In the genomic region with DNA sequence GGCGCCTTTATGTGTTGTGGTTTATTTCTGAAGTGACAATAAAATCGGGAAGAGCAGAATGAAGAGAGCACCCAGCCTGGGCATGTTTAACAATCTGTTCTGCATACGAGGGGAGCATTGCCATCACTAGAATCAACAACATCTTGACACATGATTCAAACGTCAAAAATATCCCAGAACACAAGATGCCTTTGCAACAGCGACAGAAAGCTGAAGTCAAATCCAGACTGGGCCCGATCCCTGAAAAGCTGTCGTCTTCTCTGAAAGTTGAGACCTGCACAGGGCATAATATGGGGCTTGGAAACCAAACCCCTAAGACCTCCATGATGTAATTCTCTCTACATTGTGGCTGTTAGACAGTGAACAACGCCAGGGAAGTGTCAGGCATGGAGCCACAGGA, we compare ENCODE assay signal across 23 mouse cellular contexts.
DNase-seq lines count a peak whose midpoint lies in the region; ATAC-seq and TF ChIP-seq lines count a peak whose summit lies in the region.
"Had no signal": no experiment of that assay in that cellular context is flagged by ENCODE, and none has a peak within 500 bp of the region (broad histone marks: within the 10 kb centered on the region; RNA-seq: fewer than 3 reads in every experiment).

No protein-coding gene starts in this region.

- H3K27me3 ChIP-seq in forebrain, embryonic 14.5 days (replicated peaks; ENCODE audit: control insufficient read depth, insufficient read depth, low read length), result no peaks in the 10 kb centered on the region
- no peaks in the 10 kb centered on the region for H3K27me3 ChIP-seq in forebrain, embryonic 12.5 days
- no peaks in the 10 kb centered on the region for H3K27me3 ChIP-seq in forebrain, postnatal 0 days (ENCODE audit: insufficient read depth, low read length)
- no peaks in the 10 kb centered on the region for H3K27me3 ChIP-seq in midbrain, embryonic 11.5 days (ENCODE audit: control insufficient read depth, insufficient read depth, low read length)
- H3K27me3 ChIP-seq: heart, embryonic 15.5 days; limb, embryonic 13.5 days; neural tube, embryonic 15.5 days had no signal

- no peaks in the 10 kb centered on the region for H3K36me3 ChIP-seq in forebrain, embryonic 14.5 days (ENCODE audit: control insufficient read depth, insufficient read depth, low read length)
- H3K36me3 ChIP-seq in forebrain, embryonic 12.5 days (replicated peaks), result no peaks in the 10 kb centered on the region
- H3K36me3 ChIP-seq in forebrain, postnatal 0 days (ENCODE audit: insufficient read depth), result no peaks in the 10 kb centered on the region
- no peaks in the 10 kb centered on the region for H3K36me3 ChIP-seq in midbrain, embryonic 11.5 days (ENCODE audit: control insufficient read depth, insufficient read depth, low read length)
- H3K36me3 ChIP-seq: embryonic facial prominence, embryonic 10.5 days; heart, embryonic 15.5 days; hindbrain, embryonic 10.5 days; limb, embryonic 13.5 days; neural tube, embryonic 15.5 days had no signal

- intact Hi-C loops in left cerebral cortex, adult 2 months (cut with DNase I), result no loop called here
- intact Hi-C loops in left cerebral cortex, postnatal 25 days (cut with DNase I), result no loop called here

- H3K4me2 ChIP-seq in forebrain, embryonic 14.5 days (ENCODE audit: low read length), result no peak overlapping the region
- no peak overlapping the region for H3K4me2 ChIP-seq in forebrain, embryonic 12.5 days
- H3K4me2 ChIP-seq in forebrain, postnatal 0 days (ENCODE audit: low read depth), result no peak overlapping the region
- H3K4me2 ChIP-seq in midbrain, embryonic 11.5 days, result no peak overlapping the region
- H3K4me2 ChIP-seq: heart, embryonic 15.5 days; limb, embryonic 13.5 days; neural tube, embryonic 15.5 days had no signal

- no peak overlapping the region for H3K9ac ChIP-seq in forebrain, embryonic 14.5 days (ENCODE audit: low read length)
- H3K9ac ChIP-seq in forebrain, embryonic 12.5 days, result no peak overlapping the region
- no peak overlapping the region for H3K9ac ChIP-seq in forebrain, postnatal 0 days
- H3K9ac ChIP-seq in midbrain, embryonic 11.5 days (ENCODE audit: low read length), result no peak overlapping the region
- H3K9ac ChIP-seq: heart, embryonic 15.5 days; limb, embryonic 13.5 days; liver, embryonic 14.5 days; neural tube, embryonic 15.5 days had no signal

- 77% methylated on average over 8 of the region's 8 CpGs for whole genome bisulfite sequencing in forebrain, embryonic 14.5 days
- 86% methylated on average over 8 of the region's 8 CpGs for WGBS in forebrain, embryonic 12.5 days
- WGBS in forebrain, postnatal 0 days, result 58% methylated on average over 8 of the region's 8 CpGs
- 88% methylated on average over 8 of the region's 8 CpGs for WGBS in midbrain, embryonic 11.5 days

- H3K9me3 ChIP-seq in forebrain, embryonic 14.5 days (replicated peaks; ENCODE audit: control insufficient read depth, low read length), result no peaks in the 10 kb centered on the region
- no peaks in the 10 kb centered on the region for H3K9me3 ChIP-seq in forebrain, embryonic 12.5 days
- H3K9me3 ChIP-seq in forebrain, postnatal 0 days (ENCODE audit: low read length), result no peaks in the 10 kb centered on the region
- H3K9me3 ChIP-seq in midbrain, embryonic 11.5 days (ENCODE audit: control insufficient read depth, low read length), result no peaks in the 10 kb centered on the region
- H3K9me3 ChIP-seq: embryonic facial prominence, embryonic 10.5 days; heart, embryonic 15.5 days; hindbrain, embryonic 10.5 days; limb, embryonic 13.5 days; neural tube, embryonic 15.5 days had no signal

- no peaks in the 10 kb centered on the region for H3K4me1 ChIP-seq in forebrain, embryonic 14.5 days (ENCODE audit: control insufficient read depth, insufficient read depth, low read length)
- no peaks in the 10 kb centered on the region for H3K4me1 ChIP-seq in forebrain, embryonic 12.5 days
- peaks cover 5% of the 10 kb centered on the region; the same call in 1 of the 2 replicates for H3K4me1 ChIP-seq in forebrain, postnatal 0 days (ENCODE audit: insufficient read depth)
- H3K4me1 ChIP-seq in midbrain, embryonic 11.5 days (ENCODE audit: control insufficient read depth, insufficient read depth, low read length), result no peaks in the 10 kb centered on the region
- H3K4me1 ChIP-seq: embryonic facial prominence, embryonic 10.5 days; heart, embryonic 15.5 days; hindbrain, embryonic 10.5 days; limb, embryonic 13.5 days; neural tube, embryonic 15.5 days had no signal

- TF ChIP-seq CTCF in left cerebral cortex, adult 2 months (IDR thresholded peaks at IDR 0.05), result no peak; the same call in 1 of the 2 replicates
- no peak; the same call in 1 of the 2 replicates for TF ChIP-seq CTCF in forebrain, postnatal 0 days (IDR thresholded peaks at IDR 0.05; ENCODE audit: low read depth)

- ATAC-seq in forebrain, embryonic 14.5 days, result no peak; the same call in 1 of the 2 replicates
- no peak for ATAC-seq in forebrain, embryonic 12.5 days (ENCODE audit: low FRiP score)
- ATAC-seq in forebrain, postnatal 0 days, result peak; percentile 93
- no peak for ATAC-seq in midbrain, embryonic 11.5 days (ENCODE audit: low FRiP score)
- ATAC-seq: lung, postnatal 0 days had no signal

- H3K27ac ChIP-seq in forebrain, embryonic 14.5 days (ENCODE audit: low read depth, low read length), result no peak overlapping the region
- H3K27ac ChIP-seq in forebrain, embryonic 12.5 days, result no peak overlapping the region
- peak overlapping the region; percentile 44 for H3K27ac ChIP-seq in left cerebral cortex, adult 2 months
- H3K27ac ChIP-seq in forebrain, postnatal 0 days (ENCODE audit: low read depth, low read length), result no peak overlapping the region
- H3K27ac ChIP-seq in midbrain, embryonic 11.5 days (ENCODE audit: low read depth, low read length), result no peak overlapping the region
- H3K27ac ChIP-seq: embryonic facial prominence, embryonic 10.5 days; gastrocnemius, adult 2 months; heart, embryonic 15.5 days; hindbrain, embryonic 10.5 days; limb, embryonic 13.5 days; liver, embryonic 14.5 days; neural tube, embryonic 15.5 days had no signal

- peak; percentile 42 for DNase-seq in forebrain, embryonic 14.5 days (ENCODE audit: low spot score)
- no peak for DNase-seq in left cerebral cortex, adult 2 months (ENCODE audit: extremely low spot score in 1 of 2, low spot score in 2 of 2)
- DNase-seq in left cerebral cortex, adult 8-10 months (ENCODE audit: low spot score in 2 of 2), result no peak
- peak; percentile 74 for DNase-seq in forebrain, postnatal 0 days
- peak; percentile 38 to 72 for DNase-seq in left cerebral cortex, postnatal 25 days (ENCODE audit: low spot score in 2 of 2)
- no peak for DNase-seq in cerebellum, postnatal 4 days (ENCODE audit: low spot score in 2 of 2)
- no peak for DNase-seq in midbrain, embryonic 11.5 days (ENCODE audit: low spot score, missing footprints)
- DNase-seq: cerebellum, adult 11-12 months; cerebellum, postnatal 25 days; gastrocnemius, adult 2 months; heart, adult 18-20 months; kidney, adult 8-10 months; kidney, postnatal 4 days; midbrain, embryonic 14.5 days had no signal

- H3K4me3 ChIP-seq in forebrain, embryonic 14.5 days (ENCODE audit: low read depth, low read length), result no peak overlapping the region
- no peak overlapping the region for H3K4me3 ChIP-seq in forebrain, embryonic 12.5 days (replicated peaks)
- no peak overlapping the region for H3K4me3 ChIP-seq in left cerebral cortex, adult 2 months
- no peak overlapping the region for H3K4me3 ChIP-seq in forebrain, postnatal 0 days (ENCODE audit: low read depth, low read length)
- no peak overlapping the region for H3K4me3 ChIP-seq in midbrain, embryonic 11.5 days (ENCODE audit: low read depth, low read length)
- H3K4me3 ChIP-seq: embryonic facial prominence, embryonic 10.5 days; gastrocnemius, adult 2 months; heart, embryonic 15.5 days; hindbrain, embryonic 10.5 days; limb, embryonic 13.5 days; myocyte; neural tube, embryonic 15.5 days had no signal

Comparison
In these comparisons a context has a peak if more than half of its experiments do, and no peak if none do; other contexts are left out.
1. DNase-seq: peak in forebrain, embryonic 14.5 days (single experiment), forebrain, postnatal 0 days (single experiment) and left cerebral cortex, postnatal 25 days (2 of 2); none in left cerebral cortex, adult 2 months (0 of 2), left cerebral cortex, adult 8-10 months (0 of 2), cerebellum, postnatal 4 days (0 of 2) and midbrain, embryonic 11.5 days (single experiment).